Mouse (Mus musculus) embryonic stem cell, embryonic (primary cell): ENCODE measurements around the gene Ripor3.

Experiments
- CTCF ChIA-PET, 4 experiments: fragments of 300-600 bp in 2 of 4; fragments of 350-600 bp in 2 of 4; sonication (Branson Sonifier 250); formaldehyde crosslinking; loops; one replicate each; lab custom pipeline; 2022; ENCODE audit warnings: inconsistent platforms in 2 of 4; lab: Charles Lee
- POLR2A ChIA-PET, 4 experiments: fragments of 300-600 bp in 2 of 4; fragments of 350-600 bp in 2 of 4; sonication (Branson Sonifier 250); formaldehyde crosslinking; loops; one replicate each; lab custom pipeline; 2022; ENCODE audit warnings: antibody characterized with exemption in 4 of 4, inconsistent platforms in 1 of 4; lab: Charles Lee

Ripor3 gene

GRCm38 (mm10) chr2:167957539-167957938 is 52.9 kb downstream of the Ripor3 start:
- POLR2A ChIA-PET = no interaction called here

GRCm38 (mm10) chr2:167954928-167955327 is 55.5 kb downstream of the Ripor3 start:
- POLR2A ChIA-PET = interaction anchor here in 1 of 4 experiments (1.1 kb wide), 1 partner anchor 12 kb away, joined by 4 read pairs; no protein-coding TSS in a partner anchor
- CTCF ChIA-PET = interaction anchor here in 1 of 4 experiments (0.6 to 1.1 kb wide), 2 partner anchors 104 to 834 kb away, joined by 3 to 6 read pairs; no protein-coding TSS in a partner anchor

More at GRCm38 (mm10) chr2:167957539-167957938, 52.9 kb downstream of the Ripor3 start:
- CTCF ChIA-PET = no interaction called here

- CTCF ChIA-PET = interaction anchor here in 2 of 4 experiments (0.6 to 1.2 kb wide), 3 partner anchors 12 to 97 kb away, joined by 3 to 4 read pairs (median 3); no protein-coding TSS in a partner anchor
- POLR2A ChIA-PET = interaction anchor here in 2 of 4 experiments (0.8 to 2.1 kb wide), 4 partner anchors 8 to 29 kb away, joined by 3 to 8 read pairs (median 4); no protein-coding TSS in a partner anchor
Observed at GRCm38 (mm10) chr2:167953819-167954218, 56.6 kb downstream of the Ripor3 start.

- POLR2A ChIA-PET = interaction anchor here in 3 of 4 experiments (0.6 to 1.8 kb wide), 4 partner anchors 10 to 19 kb away, joined by 3 to 8 read pairs (median 6); partner anchors contain the start of gene Ptpn1 (in 1 of the 3)
- CTCF ChIA-PET = interaction anchor here in 1 of 4 experiments (1.1 kb wide), 1 partner anchor 34 kb away, joined by 3 read pairs; no protein-coding TSS in a partner anchor
Observed at GRCm38 (mm10) chr2:167951301-167952211, 58.9 kb downstream of the Ripor3 start.

GRCm38 (mm10) chr2:167950681-167951080 is 59.7 kb downstream of the Ripor3 start:
- CTCF ChIA-PET = no interaction called here
- POLR2A ChIA-PET = interaction anchor here in 1 of 4 experiments (0.9 kb wide), 1 partner anchor 18 kb away, joined by 3 read pairs; the partner anchor contains the start of gene Ptpn1

GRCm38 (mm10) chr2:167949808-167950207 is 60.6 kb downstream of the Ripor3 start:
- ChIA-PET CTCF (interaction anchor here in 1 of 4 experiments (0.5 kb wide), 1 partner anchor 1159 kb away, joined by 3 read pairs; no protein-coding TSS in a partner anchor), POLR2A (interaction anchor here in 1 of 4 experiments (2.7 kb wide), 1 partner anchor 18 kb away, joined by 11 read pairs; the partner anchor contains the start of gene Ptpn1)

GRCm38 (mm10) chr2:167949250-167949649 is 61.2 kb downstream of the Ripor3 start:
- ChIA-PET CTCF (no interaction called here), POLR2A (interaction anchor here in 1 of 4 experiments (1.7 to 2.7 kb wide), 2 partner anchors 12 to 17 kb away, joined by 5 to 11 read pairs; partner anchors contain the start of gene Ptpn1)

- ChIA-PET CTCF (interaction anchor here in 1 of 4 experiments (0.8 kb wide), 1 partner anchor 269 kb away, joined by 3 read pairs; no protein-coding TSS in a partner anchor), POLR2A (interaction anchor here in 2 of 4 experiments (0.6 to 2.7 kb wide), 3 partner anchors 13 to 252 kb away, joined by 3 to 11 read pairs (median 5); partner anchors contain the start of gene Ptpn1 (in 1 of the 2))
Observed at GRCm38 (mm10) chr2:167948557-167948956, 61.9 kb downstream of the Ripor3 start.

GRCm38 (mm10) chr2:167948047-167948446 is 62.4 kb downstream of the Ripor3 start:
- POLR2A ChIA-PET = interaction anchor here in 2 of 4 experiments (0.6 to 2.7 kb wide), 3 partner anchors 13 to 251 kb away, joined by 3 to 11 read pairs (median 5); partner anchors contain the start of gene Ptpn1 (in 1 of the 2)

GRCm38 (mm10) chr2:167947251-167947650 is 63.2 kb downstream of the Ripor3 start:
- POLR2A ChIA-PET = interaction anchor here in 1 of 4 experiments (1.7 to 2.7 kb wide), 2 partner anchors 14 to 15 kb away, joined by 5 to 11 read pairs; partner anchors contain the start of gene Ptpn1
- CTCF ChIA-PET = no interaction called here

More at GRCm38 (mm10) chr2:167948047-167948446, 62.4 kb downstream of the Ripor3 start:
- CTCF ChIA-PET = interaction anchor here in 1 of 4 experiments (0.8 kb wide), 1 partner anchor 268 kb away, joined by 3 read pairs; no protein-coding TSS in a partner anchor

GRCm38 (mm10) chr2:167945451-167945850 is 65.0 kb downstream of the Ripor3 start:
- POLR2A ChIA-PET = interaction anchor here in 2 of 4 experiments (0.9 to 1.7 kb wide), 5 partner anchors 9 to 20 kb away, joined by 3 to 7 read pairs (median 3); no protein-coding TSS in a partner anchor

GRCm38 (mm10) chr2:167944193-167944592 is 66.2 kb downstream of the Ripor3 start:
- ChIA-PET POLR2A (interaction anchor here in 1 of 4 experiments (0.6 to 3.4 kb wide), 3 partner anchors 11 to 99 kb away, joined by 3 to 16 read pairs (median 4); partner anchors contain the start of gene Ptpn1), CTCF (interaction anchor here in 1 of 4 experiments (0.9 kb wide), 1 partner anchor 210 kb away, joined by 3 read pairs; no protein-coding TSS in a partner anchor)

More at GRCm38 (mm10) chr2:167945451-167945850, 65.0 kb downstream of the Ripor3 start:
- CTCF ChIA-PET = interaction anchor here in 2 of 4 experiments (0.5 to 0.9 kb wide), 3 partner anchors 50 to 398 kb away, joined by 3 to 5 read pairs (median 4); no protein-coding TSS in a partner anchor

GRCm38 (mm10) chr2:167942926-167943633 is 67.3 kb downstream of the Ripor3 start:
- ChIA-PET CTCF (interaction anchor here in 3 of 4 experiments (0.6 to 1.1 kb wide), 4 partner anchors 11 to 263 kb away, joined by 3 to 4 read pairs (median 3); partner anchors contain the start of gene Ripor3 (in 1 of the 3)), POLR2A (interaction anchor here in 2 of 4 experiments (1.1 to 3.4 kb wide), 4 partner anchors 9 to 18 kb away, joined by 3 to 16 read pairs (median 6); partner anchors contain the start of gene Ptpn1 (in 2 of the 2))

GRCm38 (mm10) chr2:167942199-167942925 is 68.1 kb downstream of the Ripor3 start:
- CTCF ChIA-PET = interaction anchor here in 3 of 4 experiments (0.6 to 1.1 kb wide), 4 partner anchors 12 to 262 kb away, joined by 3 to 4 read pairs (median 3); partner anchors contain the start of gene Ripor3 (in 1 of the 3)
- POLR2A ChIA-PET = interaction anchor here (0.5 to 3.4 kb wide), 7 partner anchors 9 to 306 kb away, joined by 3 to 16 read pairs (median 5); partner anchors contain the start of gene Ptpn1 (in 3 of the 4)

GRCm38 (mm10) chr2:167941745-167942176 is 68.7 kb downstream of the Ripor3 start:
- ChIA-PET CTCF (interaction anchor here in 1 of 4 experiments (1.1 kb wide), 2 partner anchors 12 to 262 kb away, joined by 3 read pairs; no protein-coding TSS in a partner anchor), POLR2A (interaction anchor here (0.5 to 3.4 kb wide), 8 partner anchors 9 to 305 kb away, joined by 3 to 16 read pairs (median 6); partner anchors contain the start of gene Ptpn1 (in 3 of the 4))

- POLR2A ChIA-PET = interaction anchor here in 2 of 4 experiments (1.5 to 3.4 kb wide), 4 partner anchors 8 to 15 kb away, joined by 6 to 16 read pairs (median 6); partner anchors contain the start of gene Ptpn1 (in 2 of the 2)
- CTCF ChIA-PET = interaction anchor here in 1 of 4 experiments (1.1 kb wide), 1 partner anchor 46 kb away, joined by 3 read pairs; no protein-coding TSS in a partner anchor
Observed at GRCm38 (mm10) chr2:167941320-167941719, 69.1 kb downstream of the Ripor3 start.
